Mouse (Mus musculus): Measurements from ENCODE around the gene Pgam2.

The Pgam2 gene

DNA sequence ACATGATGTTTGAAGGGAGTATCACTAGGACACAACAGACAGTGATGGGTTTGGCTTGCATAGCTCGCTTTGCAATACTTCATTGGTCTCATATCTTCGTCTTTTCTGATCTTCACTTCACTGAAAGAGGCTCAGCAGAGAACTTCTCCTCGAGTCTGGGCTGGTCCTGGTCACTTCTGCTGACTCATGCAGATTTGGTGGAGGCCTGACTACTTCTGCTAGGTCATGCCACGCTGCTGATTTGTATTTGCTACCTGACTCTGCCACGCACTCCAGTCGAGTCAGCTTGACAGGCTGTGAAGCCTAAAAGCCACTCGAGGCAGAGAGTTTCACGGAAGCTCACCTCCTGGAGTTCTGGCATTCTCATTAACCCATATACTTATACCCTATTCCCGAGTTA, 4.4 kb upstream of the Pgam2 start:
- no peak for DNase-seq (ENCODE audit: low read depth in 1 of 2, low spot score in 2 of 2)

DNA sequence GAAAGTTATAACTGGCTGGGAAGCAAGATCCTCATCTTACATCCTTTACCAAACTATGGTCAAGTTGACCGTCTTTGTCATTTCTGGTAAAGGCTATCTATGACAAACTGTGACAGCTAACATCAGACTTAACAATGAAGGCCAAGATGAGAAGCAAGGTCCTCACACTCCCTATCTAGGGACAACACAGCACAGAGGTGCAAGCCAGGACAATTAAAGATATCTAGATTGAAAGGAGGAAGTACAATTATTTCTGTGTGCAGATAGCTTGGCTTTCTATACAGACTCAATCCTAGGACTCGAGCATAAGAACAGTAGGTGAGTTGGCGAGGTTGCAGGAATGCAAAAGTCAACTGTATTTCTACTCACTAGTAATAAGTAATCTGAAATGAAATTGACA, 2.2 kb upstream of the Pgam2 start:
- DNase-seq (ENCODE audit: low read depth in 1 of 2, low spot score in 2 of 2), result no peak

DNA sequence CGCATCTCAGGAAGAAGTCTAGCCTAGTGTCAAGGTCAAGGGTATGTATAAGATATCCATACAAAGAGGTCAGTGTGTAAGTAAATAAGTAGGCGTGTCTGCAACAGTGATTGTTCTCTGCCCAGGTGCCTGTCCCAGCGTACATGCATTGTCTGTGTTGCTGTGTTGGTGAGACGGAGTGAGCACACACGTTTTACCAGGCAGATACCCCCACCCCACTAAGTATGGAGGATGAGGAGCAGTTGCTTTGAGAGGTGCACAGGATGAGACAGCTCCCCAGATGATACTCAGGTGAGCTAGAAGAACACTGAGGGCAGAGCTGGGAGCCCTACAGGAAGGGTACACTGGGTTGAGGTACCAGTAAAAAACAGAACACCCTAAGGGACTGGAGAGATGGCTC, 641 bp upstream of the Pgam2 start:
- DNase-seq (ENCODE audit: low read depth in 1 of 2, low spot score in 2 of 2), result no peak

- no peak for DNase-seq (ENCODE audit: low read depth in 1 of 2, low spot score in 2 of 2)
These were observed 896 bp downstream of the Pgam2 start for GRCm38 (mm10) chr11:5802457-5803217.

GRCm38 (mm10) chr11:5802005-5802404, 1.5 kb downstream of the Pgam2 start:
- DNase-seq (ENCODE audit: low read depth in 1 of 2, low spot score in 2 of 2), result no peak

GRCm38 (mm10) chr11:5801511-5801910, 2.0 kb downstream of the Pgam2 start:
- DNase-seq (ENCODE audit: low read depth in 1 of 2, low spot score in 2 of 2), result no peak

- no peak for DNase-seq (ENCODE audit: low read depth in 1 of 2, low spot score in 2 of 2)
These were observed 3.7 kb downstream of the Pgam2 start for GRCm38 (mm10) chr11:5799621-5800490.

DNA sequence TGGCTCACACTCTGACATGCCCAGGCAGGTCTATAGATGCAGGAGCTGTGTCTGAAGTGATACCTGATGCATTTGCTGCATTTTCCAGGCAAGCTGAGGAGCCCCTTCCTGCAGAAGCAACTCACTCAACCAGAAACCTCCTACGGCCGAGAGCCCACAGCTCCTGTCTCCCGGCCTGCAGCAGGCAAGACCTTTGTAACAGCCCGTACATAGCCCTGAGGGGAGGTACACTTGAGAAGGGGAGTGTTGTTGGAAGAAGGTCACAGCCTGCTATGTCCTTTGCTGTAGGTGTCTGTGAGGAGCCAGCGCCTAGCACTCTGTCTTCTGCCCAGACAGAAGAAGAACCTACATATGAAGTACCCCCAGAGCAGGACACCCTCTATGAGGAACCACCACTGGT, 5.6 kb downstream of the Pgam2 start:
- DNase-seq (ENCODE audit: low read depth in 1 of 2, low spot score in 2 of 2), result no peak

- no peak for DNase-seq (ENCODE audit: low read depth in 1 of 2, low spot score in 2 of 2)
These were observed 6.2 kb downstream of the Pgam2 start for GRCm38 (mm10) chr11:5797371-5797770.

DNA sequence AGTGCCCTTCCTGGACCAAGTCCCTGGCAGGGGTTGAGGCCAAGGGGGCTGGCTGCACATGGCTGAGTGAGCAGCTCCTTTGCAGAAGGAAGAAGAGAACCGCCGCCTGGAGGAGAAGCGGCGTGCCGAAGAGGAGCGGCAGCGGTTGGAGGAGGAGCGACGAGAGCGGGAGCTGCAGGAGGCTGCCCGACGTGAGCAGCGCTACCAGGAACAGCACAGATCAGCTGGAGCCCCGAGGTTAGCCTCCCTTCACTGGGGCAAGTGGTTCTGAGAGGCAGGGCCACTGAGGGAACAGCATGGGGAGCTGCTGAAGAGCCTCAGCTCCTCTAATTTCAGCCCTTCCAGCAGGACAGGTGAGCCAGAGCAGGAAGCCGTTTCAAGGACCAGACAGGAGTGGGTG, 6.6 kb downstream of the Pgam2 start:
- no peak for DNase-seq (ENCODE audit: low read depth in 1 of 2, low spot score in 2 of 2)

DNA sequence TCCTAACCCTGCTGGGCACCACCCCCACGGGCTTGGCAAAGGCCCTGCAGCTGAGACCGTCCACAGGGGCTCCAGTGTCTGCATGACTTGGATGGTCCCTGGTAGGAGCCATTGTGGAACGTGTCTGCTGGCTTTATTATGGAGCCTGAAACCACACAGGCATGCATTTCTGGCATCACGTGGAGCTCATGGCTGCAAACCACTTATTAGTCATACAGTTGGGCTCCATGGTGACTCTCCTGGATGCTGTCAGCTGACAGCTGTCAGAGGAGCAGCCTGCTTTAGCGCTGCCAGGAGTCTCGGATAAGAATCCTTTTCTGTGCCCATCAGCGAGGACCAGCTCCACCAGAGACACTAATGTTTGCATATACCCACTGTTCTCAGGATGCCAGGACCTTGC, 7.8 kb downstream of the Pgam2 start:
- DNase-seq (ENCODE audit: low read depth in 1 of 2, low spot score in 2 of 2), result no peak

GRCm38 (mm10) chr11:5795290-5795689, 8.2 kb downstream of the Pgam2 start:
- DNase-seq (ENCODE audit: low read depth in 1 of 2, low spot score in 2 of 2), result no peak

DNA sequence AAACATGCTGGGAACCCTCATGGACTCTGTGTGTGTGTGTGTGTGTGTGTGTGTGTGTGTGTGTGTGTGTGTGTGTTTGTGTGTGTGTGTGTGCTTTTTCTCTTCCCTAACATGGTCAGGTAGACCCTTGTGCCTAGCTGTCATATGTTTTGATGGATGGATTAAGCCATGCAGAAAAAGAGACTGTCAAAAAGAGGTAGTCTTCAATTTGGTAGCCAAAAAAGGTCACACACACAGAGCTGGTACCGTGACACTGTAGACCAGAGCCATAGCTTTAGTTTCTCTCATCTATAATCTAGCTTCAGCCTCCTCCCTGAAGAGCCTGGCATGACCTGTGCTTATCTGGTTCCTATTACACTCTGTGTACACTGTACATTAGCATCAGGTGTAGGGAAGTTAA, 13.1 kb downstream of the Pgam2 start:
- DNase-seq (ENCODE audit: low read depth in 1 of 2, low spot score in 2 of 2), result no peak

DNA sequence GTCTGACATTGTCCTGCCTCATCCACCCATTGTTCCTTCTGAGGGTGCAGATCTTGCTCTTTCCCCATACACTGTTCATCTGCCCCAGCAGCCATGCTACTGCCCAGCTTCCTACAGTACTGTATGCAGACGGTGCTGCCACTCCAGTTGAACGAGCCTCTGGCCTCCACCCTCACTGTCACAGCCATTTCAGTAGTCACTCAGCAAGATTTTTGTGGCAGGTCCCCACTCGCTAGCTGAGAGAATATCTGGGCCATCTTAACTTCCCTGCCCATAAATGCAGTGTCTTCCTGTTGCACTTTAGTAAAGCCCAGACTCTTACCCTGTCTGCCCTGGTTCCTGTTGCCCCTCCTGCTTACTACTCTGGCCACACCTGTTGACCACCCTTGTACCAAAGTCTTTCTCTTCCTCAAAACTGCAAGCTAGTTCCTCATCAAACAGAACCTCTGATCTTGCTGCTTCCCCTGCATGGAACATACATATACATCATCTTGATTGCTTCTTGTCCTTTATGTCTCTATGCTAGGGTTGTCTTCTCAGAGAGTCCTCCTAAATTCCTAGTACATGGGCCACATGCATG, 13.7 kb downstream of the Pgam2 start:
- DNase-seq (ENCODE audit: low read depth in 1 of 2, low spot score in 2 of 2), result peak in 1 of 2 experiments; percentile 34

DNA sequence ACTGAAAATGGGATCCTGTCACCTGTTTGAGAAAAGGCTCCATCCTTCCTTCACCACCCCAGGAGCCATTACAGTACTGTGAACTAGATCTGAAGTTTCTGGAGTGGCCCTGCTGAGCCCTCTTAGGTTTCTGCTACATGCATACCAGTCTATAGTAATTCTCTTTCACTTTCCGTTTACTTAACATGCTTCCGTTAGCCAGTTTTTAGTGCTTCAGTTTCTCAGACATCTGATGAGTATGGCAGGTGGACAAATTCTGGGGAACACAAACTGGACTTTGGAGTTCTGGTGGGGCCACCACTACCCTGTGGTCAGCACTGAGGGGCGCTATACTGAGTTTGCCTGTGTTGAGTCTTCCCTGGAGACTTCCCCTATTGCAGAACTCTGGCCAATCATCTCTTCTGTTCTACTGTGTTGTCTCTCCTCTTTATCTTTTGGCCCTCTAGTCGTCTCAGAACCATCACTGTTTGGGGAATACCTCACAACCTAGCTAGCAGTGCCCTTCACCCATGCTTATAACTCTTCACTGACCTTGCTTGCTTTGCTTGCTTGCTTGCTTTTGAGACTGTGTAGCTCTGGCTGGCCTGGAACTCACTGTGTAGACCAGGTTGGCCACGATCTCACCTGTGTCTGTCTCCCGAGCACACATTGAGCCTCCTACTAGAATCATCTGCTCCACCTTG, 14.3 kb downstream of the Pgam2 start:
- DNase-seq (ENCODE audit: low read depth in 1 of 2, low spot score in 2 of 2), result peak in 1 of 2 experiments; percentile 43

GRCm38 (mm10) chr11:5788056-5789014, 15.2 kb downstream of the Pgam2 start, which contains the start of gene Dbnl:
Gene Dbnl (plus strand): TSS chr11:5788488.
- peak; percentile 96 to 99 for DNase-seq (ENCODE audit: low read depth in 1 of 2, low spot score in 2 of 2)

- DNase-seq (ENCODE audit: low read depth in 1 of 2, low spot score in 2 of 2), result no peak
These were observed 15.9 kb downstream of the Pgam2 start for GRCm38 (mm10) chr11:5787671-5788055.

DNA sequence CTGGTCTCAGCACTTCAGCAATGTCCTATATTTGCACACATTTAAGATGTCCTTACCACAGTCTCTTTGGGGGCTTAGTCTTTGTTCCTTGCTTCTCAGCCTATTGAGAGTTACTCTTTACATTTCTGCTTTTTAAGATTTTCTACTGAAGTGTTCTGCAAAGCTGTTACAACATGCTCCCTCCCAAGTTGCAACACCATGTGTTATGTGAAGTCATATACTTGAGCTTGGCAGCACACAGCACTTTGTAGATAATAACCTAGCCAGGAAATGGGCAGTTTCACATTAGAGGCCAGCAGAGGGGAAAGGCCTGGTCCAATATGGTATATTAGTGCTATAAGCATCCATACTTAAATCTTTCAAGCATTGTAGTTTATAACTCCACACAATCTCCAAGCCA, 17.8 kb downstream of the Pgam2 start:
- DNase-seq (ENCODE audit: low read depth in 1 of 2, low spot score in 2 of 2), result peak; percentile 43 to 45

DNA sequence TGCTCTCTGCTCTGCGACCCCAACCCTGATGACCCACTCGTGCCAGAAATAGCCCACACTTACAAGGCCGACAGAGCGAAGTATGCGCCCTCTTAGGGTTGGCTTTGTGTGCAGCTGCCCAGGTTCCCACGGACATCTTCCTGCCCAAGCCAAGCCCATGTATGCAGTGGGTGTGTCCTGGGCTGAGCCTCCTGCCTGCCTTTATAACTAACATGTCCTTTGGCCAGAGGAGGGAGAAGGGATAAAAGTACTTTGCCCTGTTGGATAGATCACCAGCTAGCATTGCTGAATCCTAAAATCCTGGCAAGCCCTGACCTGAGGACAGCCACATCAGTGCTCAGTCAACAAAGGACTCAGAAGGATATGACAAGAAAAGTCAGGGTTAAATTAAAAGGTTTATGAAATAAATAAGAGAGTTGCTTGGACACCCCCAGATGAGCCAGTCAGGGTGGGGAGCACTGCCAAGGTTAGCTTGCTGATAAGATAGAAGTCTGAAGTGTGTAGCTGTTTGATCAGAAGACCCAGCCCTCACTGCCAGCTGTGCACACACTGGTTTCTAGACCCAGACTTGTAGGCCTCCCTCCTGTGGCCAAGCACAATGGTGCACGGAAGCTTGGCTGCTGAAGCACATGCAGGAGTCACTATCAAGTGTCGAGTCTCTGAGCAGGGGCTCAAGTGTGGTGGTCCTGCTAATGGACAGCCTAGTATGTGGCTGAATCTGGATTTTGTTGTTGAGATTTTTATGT, 21.2 kb downstream of the Pgam2 start:
- DNase-seq (ENCODE audit: low read depth in 1 of 2, low spot score in 2 of 2), result no peak

Data from monocyte, adult 2 months (primary cell).